Mouse (Mus musculus): ENCODE measurements around the gene Ppp1r9b. TPM values are rescaled to one million over a fixed set of nuclear protein-coding genes. Genes with fewer than 3 reads are reported as not detected.

Ppp1r9b gene
- polyA plus RNA-seq (2017; shearing (Covaris generic)) = 8.0 TPM

DNA sequence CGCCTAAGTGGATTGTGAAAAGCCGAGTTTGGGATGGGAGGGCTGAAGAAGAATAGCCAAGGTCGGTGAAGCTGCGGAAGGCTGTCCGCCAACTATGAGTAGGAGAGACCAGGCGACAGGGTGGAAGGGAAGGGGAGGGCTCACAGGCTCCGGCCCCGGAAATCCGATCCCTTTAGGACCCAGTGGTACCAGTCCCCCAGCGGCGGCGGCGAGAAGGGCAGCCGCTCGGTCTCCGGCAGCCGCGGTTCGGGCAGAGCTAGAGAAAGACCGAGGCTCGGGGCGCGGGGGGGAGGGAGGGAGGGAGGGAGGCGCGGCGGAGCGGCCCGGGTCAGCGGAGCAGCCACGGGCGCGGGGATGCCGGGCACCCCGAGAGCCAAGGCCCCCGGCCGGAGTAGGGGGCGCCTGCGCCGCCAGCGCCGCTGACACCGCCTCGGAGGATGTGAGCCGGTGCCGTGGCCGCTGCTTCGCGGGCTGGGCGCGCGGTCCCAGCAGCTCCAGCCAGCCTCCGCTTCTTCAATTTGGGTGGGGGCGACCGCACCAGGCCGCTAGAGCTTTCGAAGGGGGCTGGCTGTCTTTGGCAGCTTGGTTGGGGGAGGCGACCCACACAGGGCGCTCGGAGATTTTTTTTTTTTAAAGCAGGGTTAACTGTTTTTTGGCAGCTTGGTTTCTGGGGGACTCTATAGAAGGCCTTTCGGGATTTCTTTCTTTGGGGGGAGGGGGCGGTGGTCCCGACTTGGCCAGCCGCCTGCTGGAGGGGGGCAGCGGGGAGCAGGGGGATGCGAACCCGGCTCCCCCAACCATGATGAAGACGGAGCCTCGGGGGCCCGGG lies at the start of gene Ppp1r9b:
TSS of gene Ppp1r9b (plus strand) at position 287 of the 829 bp plus-strand sequence.

GRCm38 (mm10) chr11:94967419-94967818 lies 23.4 kb upstream of the Ppp1r9b start, which contains the start of gene Hils1:
Gene Hils1, plus strand, starts transcription at chr11:94967593.

DNA sequence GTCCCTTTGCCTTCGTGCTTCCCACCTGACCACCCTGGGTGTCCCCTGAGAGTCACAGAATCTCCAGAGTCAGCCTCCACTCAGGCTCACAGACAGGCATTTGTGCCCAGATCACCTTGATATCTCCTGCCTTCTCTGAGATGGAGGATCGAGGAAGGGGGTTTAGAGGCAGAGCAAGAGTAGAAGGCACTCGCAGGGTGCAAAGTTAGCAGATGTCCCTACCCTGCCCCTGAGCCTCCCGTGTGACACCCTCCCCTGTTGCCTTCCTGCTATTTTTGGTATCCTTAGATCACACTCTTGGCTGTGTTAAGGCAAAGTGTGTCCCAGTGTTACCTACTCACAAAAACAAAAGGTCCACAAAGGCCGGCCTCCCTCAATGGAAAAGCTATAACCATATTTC lies 14.6 kb upstream of the Ppp1r9b start, which contains the start of gene Sgca:
TSS of gene Sgca (minus strand) at position 129 of the 400 bp plus-strand sequence.

GRCm38 (mm10) chr11:95009629-95010014 lies 18.8 kb downstream of the Ppp1r9b start, which contains the start of gene Samd14:
Gene Samd14, plus strand, starts transcription at chr11:95009879.

GRCm38 (mm10) chr11:95041139-95041609 lies 50.3 kb downstream of the Ppp1r9b start, which contains the start of gene Pdk2:
Gene Pdk2, minus strand, starts transcription at chr11:95041354.

Other genes with a start within 250 kb of the Ppp1r9b start
- not detected for gene Cdc34b, start 249.3 kb upstream of the Ppp1r9b start, polyA plus RNA-seq (2017; shearing (Covaris generic))
- gene Tmem92, start 208.3 kb upstream of the Ppp1r9b start, polyA plus RNA-seq (2017; shearing (Covaris generic)) = not detected
- gene Col1a1, start 54.8 kb upstream of the Ppp1r9b start, polyA plus RNA-seq (2017; shearing (Covaris generic)) = 0.44 TPM
- not detected for gene Hils1, start 23.4 kb upstream of the Ppp1r9b start, polyA plus RNA-seq (2017; shearing (Covaris generic))
- gene Sgca, start 14.7 kb upstream of the Ppp1r9b start, polyA plus RNA-seq (2017; shearing (Covaris generic)) = not detected
- not detected for gene Samd14, start 18.8 kb downstream of the Ppp1r9b start, polyA plus RNA-seq (2017; shearing (Covaris generic))
- gene Pdk2, start 50.3 kb downstream of the Ppp1r9b start, polyA plus RNA-seq (2017; shearing (Covaris generic)) = 8.8 TPM
- 4.2 TPM for gene Itga3, start 85.8 kb downstream of the Ppp1r9b start, polyA plus RNA-seq (2017; shearing (Covaris generic))
- not detected for gene Dlx3, start 129.1 kb downstream of the Ppp1r9b start, polyA plus RNA-seq (2017; shearing (Covaris generic))
- not detected for gene Dlx4, start 155.2 kb downstream of the Ppp1r9b start, polyA plus RNA-seq (2017; shearing (Covaris generic))